Mouse (Mus musculus): ENCODE results near the gene Cdc34. TPM values are rescaled to one million over a fixed set of nuclear protein-coding genes. Genes with fewer than 3 reads are reported as not detected.
A peak's percentile ranks its signal among the peaks of the same experiment; 100 is the strongest.

The Cdc34 gene
- total RNA-seq, 1 experiment, result 507 TPM

GRCm38 (mm10) chr10:79704970-79705360 is 23.0 kb downstream of the Cdc34 start:
- Histone ChIP-seq H3K4me1 (ENCODE audit: control insufficient read depth in 2 of 2, insufficient read depth in 2 of 2, low read length in 2 of 2, poor library complexity in 1 of 2) (peaks cover 9 to 23% of the 10 kb centered on the region in 2 experiments; a peak in 3 of 4 replicates), H3K9me3 (ENCODE audit: control insufficient read depth, insufficient read depth, low read depth, low read length) (no peaks in the 10 kb centered on the region)
- no peak for DNase-seq (ENCODE audit: low read depth, low spot score)

GRCm38 (mm10) chr10:79705951-79706350 is 24.0 kb downstream of the Cdc34 start:
- in situ Hi-C loops (cut with MboI; ENCODE audit: low sequenced_read_pairs in 2 of 2, unreplicated experiment in 2 of 2), result no loop called here

More at GRCm38 (mm10) chr10:79704970-79705360, 23.0 kb downstream of the Cdc34 start:
- in situ Hi-C loops (cut with MboI; ENCODE audit: low sequenced_read_pairs in 2 of 2, unreplicated experiment in 2 of 2), result no loop called here
- H3K36me3 ChIP-seq (ENCODE audit: control insufficient read depth, insufficient read depth, low read length, poor library complexity, severe bottlenecking), result peaks cover 26% of the 10 kb centered on the region
- H3K9ac ChIP-seq (ENCODE audit: insufficient read depth, low read depth, low read length, poor library complexity, severe bottlenecking), result peak overlapping the region; percentile 93
- H3K4me3 ChIP-seq (ENCODE audit: insufficient read depth in 1 of 2, low read depth in 1 of 2, low read length in 2 of 2, poor library complexity in 1 of 2, severe bottlenecking in 1 of 2), result peak overlapping the region; percentile 84 to 98
- H3K27ac ChIP-seq (ENCODE audit: insufficient read depth, low read depth, low read length, poor library complexity, severe bottlenecking), result no peak overlapping the region
- TF ChIP-seq ZNF384 (IDR thresholded peaks at IDR 0.05; ENCODE audit: low read depth, low read length) (no peak), HCFC1 (IDR thresholded peaks at IDR 0.05; ENCODE audit: borderline replicate concordance, insufficient read depth, low read length) (no peak), ZC3H11A (IDR thresholded peaks at IDR 0.05; ENCODE audit: borderline replicate concordance, low read depth, low read length) (no peak), CHD2 (IDR thresholded peaks at IDR 0.05; ENCODE audit: low read depth, low read length) (no peak), MAFK (IDR thresholded peaks at IDR 0.05; ENCODE audit: insufficient read depth, low read depth, low read length) (no peak)

GRCm38 (mm10) chr10:79706406-79707094 is 24.6 kb downstream of the Cdc34 start:
- peaks cover 9 to 22% of the 10 kb centered on the region in 2 experiments; a peak in 3 of 4 replicates for H3K4me1 ChIP-seq (ENCODE audit: control insufficient read depth in 2 of 2, insufficient read depth in 2 of 2, low read length in 2 of 2, poor library complexity in 1 of 2)
- H3K9me3 ChIP-seq (ENCODE audit: control insufficient read depth, insufficient read depth, low read depth, low read length), result no peaks in the 10 kb centered on the region
- no peak overlapping the region for H3K27ac ChIP-seq (ENCODE audit: insufficient read depth, low read depth, low read length, poor library complexity, severe bottlenecking)
- peak overlapping the region; percentile 44 for H3K9ac ChIP-seq (ENCODE audit: insufficient read depth, low read depth, low read length, poor library complexity, severe bottlenecking)
- TF ChIP-seq MAFK (IDR thresholded peaks at IDR 0.05; ENCODE audit: insufficient read depth, low read depth, low read length) (no peak), HCFC1 (IDR thresholded peaks at IDR 0.05; ENCODE audit: borderline replicate concordance, insufficient read depth, low read length) (no peak), ZC3H11A (IDR thresholded peaks at IDR 0.05; ENCODE audit: borderline replicate concordance, low read depth, low read length) (no peak), CHD2 (IDR thresholded peaks at IDR 0.05; ENCODE audit: low read depth, low read length) (no peak), ZNF384 (IDR thresholded peaks at IDR 0.05; ENCODE audit: low read depth, low read length) (no peak)
- H3K36me3 ChIP-seq (ENCODE audit: control insufficient read depth, insufficient read depth, low read length, poor library complexity, severe bottlenecking), result peaks cover 41% of the 10 kb centered on the region
- peak overlapping the region; percentile 15 to 20; a peak in 1 of 4 replicates for H3K4me3 ChIP-seq (ENCODE audit: insufficient read depth in 1 of 2, low read depth in 1 of 2, low read length in 2 of 2, poor library complexity in 1 of 2, severe bottlenecking in 1 of 2)
- in situ Hi-C loops (cut with MboI; ENCODE audit: low sequenced_read_pairs in 2 of 2, unreplicated experiment in 2 of 2), result no loop called here
- no peak for DNase-seq (ENCODE audit: low read depth, low spot score)

More at GRCm38 (mm10) chr10:79705951-79706350, 24.0 kb downstream of the Cdc34 start:
- TF ChIP-seq ZNF384 (IDR thresholded peaks at IDR 0.05; ENCODE audit: low read depth, low read length) (no peak), MAFK (IDR thresholded peaks at IDR 0.05; ENCODE audit: insufficient read depth, low read depth, low read length) (no peak), ZC3H11A (IDR thresholded peaks at IDR 0.05; ENCODE audit: borderline replicate concordance, low read depth, low read length) (no peak), HCFC1 (IDR thresholded peaks at IDR 0.05; ENCODE audit: borderline replicate concordance, insufficient read depth, low read length) (no peak), CHD2 (IDR thresholded peaks at IDR 0.05; ENCODE audit: low read depth, low read length) (no peak)
- Histone ChIP-seq H3K9ac (ENCODE audit: insufficient read depth, low read depth, low read length, poor library complexity, severe bottlenecking) (peak overlapping the region; percentile 44), H3K27ac (ENCODE audit: insufficient read depth, low read depth, low read length, poor library complexity, severe bottlenecking) (no peak overlapping the region), H3K9me3 (ENCODE audit: control insufficient read depth, insufficient read depth, low read depth, low read length) (no peaks in the 10 kb centered on the region), H3K4me3 (ENCODE audit: insufficient read depth in 1 of 2, low read depth in 1 of 2, low read length in 2 of 2, poor library complexity in 1 of 2, severe bottlenecking in 1 of 2) (peak overlapping the region; percentile 5 to 15; a peak in 1 of 4 replicates), H3K4me1 (ENCODE audit: control insufficient read depth in 2 of 2, insufficient read depth in 2 of 2, low read length in 2 of 2, poor library complexity in 1 of 2) (peaks cover 9 to 22% of the 10 kb centered on the region in 2 experiments; a peak in 3 of 4 replicates), H3K36me3 (ENCODE audit: control insufficient read depth, insufficient read depth, low read length, poor library complexity, severe bottlenecking) (peaks cover 35% of the 10 kb centered on the region)
- no peak for DNase-seq (ENCODE audit: low read depth, low spot score)

- DNase-seq (ENCODE audit: low read depth, low spot score), result no peak
- Histone ChIP-seq H3K9ac (ENCODE audit: insufficient read depth, low read depth, low read length, poor library complexity, severe bottlenecking) (peak overlapping the region; percentile 24; the same call in 1 of the 2 replicates), H3K4me1 (ENCODE audit: control insufficient read depth in 2 of 2, insufficient read depth in 2 of 2, low read length in 2 of 2, poor library complexity in 1 of 2) (peaks cover 9 to 22% of the 10 kb centered on the region in 2 experiments; a peak in 3 of 4 replicates), H3K27ac (ENCODE audit: insufficient read depth, low read depth, low read length, poor library complexity, severe bottlenecking) (peak overlapping the region; percentile 7; the same call in 1 of the 2 replicates), H3K9me3 (ENCODE audit: control insufficient read depth, insufficient read depth, low read depth, low read length) (no peaks in the 10 kb centered on the region), H3K4me3 (ENCODE audit: insufficient read depth in 1 of 2, low read depth in 1 of 2, low read length in 2 of 2, poor library complexity in 1 of 2, severe bottlenecking in 1 of 2) (peak overlapping the region; percentile 4 to 20; a peak in 1 of 4 replicates), H3K36me3 (ENCODE audit: control insufficient read depth, insufficient read depth, low read length, poor library complexity, severe bottlenecking) (peaks cover 45% of the 10 kb centered on the region)
- no peak for TF ChIP-seq MAFK (IDR thresholded peaks at IDR 0.05; ENCODE audit: insufficient read depth, low read depth, low read length)
- no peak for TF ChIP-seq HCFC1 (IDR thresholded peaks at IDR 0.05; ENCODE audit: borderline replicate concordance, insufficient read depth, low read length)
- in situ Hi-C loops (cut with MboI; ENCODE audit: low sequenced_read_pairs in 2 of 2, unreplicated experiment in 2 of 2), result no loop called here
Observed at GRCm38 (mm10) chr10:79707162-79707561, 25.2 kb downstream of the Cdc34 start.

Measured in ES-E14 (cell line).